Mouse (Mus musculus) lung, adult 2 months (tissue): ENCODE results near the gene Dcbld2. TPM values are rescaled to one million over a fixed set of nuclear protein-coding genes. Genes with fewer than 3 reads are reported as not detected.

Experiments used
- DNase-seq: peaks from one replicate; pipeline ENCODE4 v3.0.0; 2022
- H3K4me1 ChIP-seq: fragments of 200-500 bp; 2 replicates; pipeline ENCODE4 v1.6.1; 2011; ENCODE audit warnings: low read length; ENCODE audit not compliant: control insufficient read depth, insufficient read depth
- H3K4me3 ChIP-seq: fragments of 200-500 bp; replicated peaks from 2 replicates; pipeline ENCODE3; 2011; ENCODE audit warnings: low read depth, mild to moderate bottlenecking, control low read depth, low read length; ENCODE audit errors: extremely low read depth
- CTCF ChIP-seq: fragments of 200-500 bp; IDR thresholded peaks from 2 replicates; pipeline ENCODE4 v1.5.1; 2011; ENCODE audit warnings: mild to moderate bottlenecking, low read length, control low read depth; ENCODE audit not compliant: insufficient read depth
- POLR2A ChIP-seq: fragments of 200-500 bp; IDR thresholded peaks from 2 replicates; pipeline ENCODE4 v1.6.1; 2011; ENCODE audit warnings: low read depth, mild to moderate bottlenecking, control low read depth, low read length, borderline replicate concordance; ENCODE audit errors: extremely low read depth
- WGBS: fragments of 180-500 bp; shearing (Covaris S2); methylation state at CpG from one replicate; pipeline ENCODE4 v1.1.7; 2018; 5-methylcytosine and 5-hydroxymethylcytosine counted together
- polyA plus RNA-seq: library from polyadenylated mRNA; depleted of rRNA; stranded (reverse); fragments of >200 nt; gene quantifications from 2 replicates; pipeline ENCODE4 v1.2.3, GENCODE M21; 2012

Dcbld2 gene
- polyA plus RNA-seq, 1 experiment = 14.0 TPM

DNA sequence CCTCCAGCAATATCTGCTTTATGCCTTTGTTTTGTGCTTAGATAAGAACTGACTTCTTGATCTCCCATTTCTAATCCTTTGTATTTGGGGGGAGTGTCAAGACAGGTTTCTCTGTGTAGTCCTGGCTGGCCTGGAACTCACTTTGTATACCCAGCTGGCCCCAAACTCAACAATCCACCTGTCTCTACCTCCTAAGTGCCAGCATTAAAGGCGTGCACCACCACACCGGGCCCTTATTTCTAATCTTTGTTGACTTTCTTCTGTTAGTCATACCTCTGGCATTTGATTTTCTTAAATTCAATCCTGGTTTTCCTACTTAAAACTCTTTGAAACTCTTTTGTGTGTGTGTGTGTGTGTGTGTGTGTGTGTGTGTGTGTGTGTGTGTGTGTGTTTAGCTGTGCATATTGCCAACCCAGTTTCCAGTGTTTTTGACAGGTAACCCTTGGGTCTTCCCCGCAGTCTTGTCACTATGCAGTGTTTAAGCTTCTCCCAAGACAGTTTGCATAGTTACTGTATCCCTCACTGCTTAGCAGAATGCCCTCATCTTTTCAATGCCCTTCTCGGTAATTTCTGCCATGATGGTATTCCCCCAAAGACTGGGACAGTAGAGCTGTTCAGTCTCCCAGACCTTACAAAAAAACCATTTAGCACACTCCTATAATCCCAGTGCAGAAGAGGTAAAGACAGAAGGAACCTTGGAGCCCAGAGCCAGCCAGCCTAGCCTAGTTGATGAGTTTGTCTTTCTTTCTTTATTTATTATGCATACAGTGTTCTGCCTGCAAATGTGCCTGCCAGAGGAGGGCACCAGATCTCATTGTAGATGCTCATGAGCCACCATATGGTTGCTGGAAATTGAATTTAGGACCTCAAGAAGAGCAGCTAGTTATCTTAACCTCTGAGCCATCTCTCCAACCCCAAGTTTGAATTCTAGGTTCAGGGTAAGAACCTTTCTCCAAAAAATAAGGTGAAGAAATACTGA is 38.3 kb downstream of the Dcbld2 start:
- H3K4me1 ChIP-seq = no peaks in the 10 kb centered on the region
- no peak for DNase-seq
- TF ChIP-seq POLR2A (no peak), CTCF (no peak)
- WGBS = 68% methylated on average over 4 of the region's 4 CpGs
- no peak overlapping the region for H3K4me3 ChIP-seq

DNA sequence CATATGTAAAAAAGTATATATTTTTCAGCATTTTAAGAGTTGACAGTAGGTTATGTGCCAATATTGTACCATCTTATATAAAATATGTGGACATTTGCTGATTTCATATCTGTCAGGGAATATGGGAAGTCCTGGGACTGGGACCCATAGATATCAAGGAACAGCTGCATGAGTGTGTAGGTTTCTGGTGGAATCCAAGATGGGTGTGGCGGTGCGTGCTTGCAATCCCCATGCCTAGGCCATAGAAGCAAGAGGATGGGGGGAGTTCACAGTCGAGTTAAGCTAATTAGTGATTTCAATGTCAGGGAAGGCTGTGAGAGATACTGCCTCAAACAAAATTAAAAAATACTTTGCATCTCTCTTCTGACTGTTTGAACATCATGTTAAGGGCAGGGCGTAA is 40.8 kb downstream of the Dcbld2 start:
- 80% methylated on average over 4 of the region's 4 CpGs for WGBS
- DNase-seq = no peak
- Histone ChIP-seq H3K4me1 (0 out of 2 replicates have a peak, but pooled peaks cover 2% of the 10 kb centered on the region), H3K4me3 (no peak overlapping the region)
- TF ChIP-seq CTCF (no peak), POLR2A (no peak)

DNA sequence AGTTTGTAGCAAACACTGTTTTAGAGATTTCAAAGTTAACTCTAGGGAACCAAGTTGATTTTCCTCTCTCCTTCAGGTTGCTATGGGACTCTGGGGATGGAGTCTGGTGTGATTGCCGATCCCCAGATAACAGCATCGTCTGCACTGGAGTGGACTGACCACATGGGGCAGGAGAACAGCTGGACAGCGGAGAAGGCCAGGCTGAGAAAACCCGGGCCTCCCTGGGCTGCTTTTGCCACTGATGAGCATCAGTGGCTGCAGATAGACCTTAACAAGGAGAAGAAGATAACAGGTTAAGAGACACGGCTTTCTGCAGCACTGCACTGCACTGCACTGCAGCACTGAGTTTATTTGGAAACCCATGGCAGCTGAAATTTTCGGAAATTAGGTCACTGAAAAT is 42.4 kb downstream of the Dcbld2 start:
- WGBS = 72% methylated on average over 6 of the region's 6 CpGs

DNA sequence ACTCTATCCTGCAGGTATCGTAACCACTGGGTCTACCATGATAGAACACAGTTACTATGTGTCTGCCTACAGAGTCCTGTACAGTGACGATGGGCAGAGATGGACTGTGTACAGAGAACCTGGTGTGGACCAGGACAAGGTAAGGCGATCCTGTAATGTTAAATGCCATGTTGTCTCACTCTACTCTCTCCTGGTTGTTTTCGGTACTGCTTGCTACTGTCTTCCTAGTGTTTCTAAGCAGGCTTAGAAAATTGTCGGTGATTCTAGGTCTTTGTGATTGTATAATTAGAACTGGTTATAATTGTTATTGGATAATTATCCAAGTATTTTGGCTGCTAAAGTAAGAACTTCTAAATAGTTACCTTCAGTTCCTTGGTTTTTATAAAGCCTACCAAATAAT is 43.4 kb downstream of the Dcbld2 start:
- Histone ChIP-seq H3K4me1 (0 out of 2 replicates have a peak, but pooled peaks cover 2% of the 10 kb centered on the region), H3K4me3 (no peak overlapping the region)
- 95% methylated on average over 5 of the region's 5 CpGs for WGBS
- TF ChIP-seq CTCF = no peak
- no peak for TF ChIP-seq POLR2A
- DNase-seq = no peak

More for the DNA sequence above, 42.4 kb downstream of the Dcbld2 start:
- no peak for DNase-seq
- no peak for TF ChIP-seq POLR2A
- no peak for TF ChIP-seq CTCF
- H3K4me3 ChIP-seq = no peak overlapping the region
- H3K4me1 ChIP-seq = 0 out of 2 replicates have a peak, but pooled peaks cover 2% of the 10 kb centered on the region

DNA sequence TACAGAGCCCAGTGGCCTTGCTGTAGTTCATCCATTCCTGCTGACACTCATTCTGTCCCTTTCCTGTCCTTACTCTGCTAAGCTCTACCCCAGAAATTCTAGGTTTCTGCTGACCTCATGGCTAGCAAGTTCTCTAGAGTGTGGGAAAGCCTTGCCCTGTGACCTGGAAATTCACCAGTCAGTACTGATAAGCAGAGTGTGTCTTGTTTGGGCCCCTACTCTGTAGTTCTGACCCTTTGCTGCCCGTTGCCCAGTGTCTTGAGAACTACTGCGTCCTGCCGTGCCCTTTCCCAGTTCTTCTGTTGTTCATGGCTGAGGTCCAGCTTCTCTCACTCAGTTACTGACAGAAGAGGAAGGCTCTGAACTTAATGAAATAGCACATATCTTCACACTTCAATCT is 44.9 kb downstream of the Dcbld2 start:
- no peak for DNase-seq
- TF ChIP-seq POLR2A = no peak
- no peak for TF ChIP-seq CTCF
- no peak overlapping the region for H3K4me3 ChIP-seq
- WGBS = 55% methylated on average over 3 of the region's 3 CpGs
- 0 out of 2 replicates have a peak, but pooled peaks cover 2% of the 10 kb centered on the region for H3K4me1 ChIP-seq

DNA sequence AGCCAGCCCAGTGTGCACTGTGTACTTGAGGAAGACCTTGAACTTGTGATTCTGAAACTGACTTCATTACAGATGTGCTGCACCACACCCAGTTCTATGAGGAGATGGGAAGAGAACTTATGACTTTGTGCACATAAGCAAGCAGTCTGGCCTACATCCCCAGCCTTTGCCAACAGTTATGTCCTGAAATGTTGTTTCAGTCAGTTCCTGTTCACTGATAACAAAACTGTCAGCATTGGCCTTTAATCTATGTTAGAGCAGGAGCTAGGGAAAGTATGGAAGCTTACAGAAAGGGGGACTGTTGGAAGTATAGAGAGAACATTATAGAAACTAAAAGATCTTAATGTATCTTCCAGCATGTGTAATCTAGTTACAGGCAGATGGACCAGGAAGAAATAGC is 45.6 kb downstream of the Dcbld2 start:
- DNase-seq = no peak
- 0 out of 2 replicates have a peak, but pooled peaks cover 2% of the 10 kb centered on the region for H3K4me1 ChIP-seq
- no peak overlapping the region for H3K4me3 ChIP-seq
- TF ChIP-seq CTCF = no peak
- no peak for TF ChIP-seq POLR2A

DNA sequence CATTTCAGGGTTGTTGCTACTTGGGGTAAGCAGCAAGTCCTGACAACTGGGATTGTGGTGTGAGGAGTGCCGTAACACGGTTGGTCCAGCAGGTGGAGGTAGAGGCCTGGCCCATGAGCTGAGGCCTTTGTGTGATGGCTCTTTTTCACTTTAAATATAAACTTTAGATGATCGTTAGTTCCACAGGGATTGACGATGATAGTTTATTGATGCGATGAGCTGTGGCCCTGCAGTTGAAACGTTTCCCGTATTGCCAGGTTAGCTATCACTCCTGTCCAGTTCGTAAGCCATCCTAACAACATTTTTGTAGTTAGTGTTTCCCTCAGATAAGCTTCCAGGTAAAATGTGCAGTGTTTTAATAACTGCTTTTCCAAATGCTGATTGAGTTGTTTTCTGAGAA is 46.4 kb downstream of the Dcbld2 start:
- DNase-seq = peak; percentile 56
- H3K4me3 ChIP-seq = no peak overlapping the region
- no peak for TF ChIP-seq POLR2A
- TF ChIP-seq CTCF = peak; percentile 99
- 50% methylated on average over 8 of the region's 8 CpGs for WGBS
- 0 out of 2 replicates have a peak, but pooled peaks cover 2% of the 10 kb centered on the region for H3K4me1 ChIP-seq

DNA sequence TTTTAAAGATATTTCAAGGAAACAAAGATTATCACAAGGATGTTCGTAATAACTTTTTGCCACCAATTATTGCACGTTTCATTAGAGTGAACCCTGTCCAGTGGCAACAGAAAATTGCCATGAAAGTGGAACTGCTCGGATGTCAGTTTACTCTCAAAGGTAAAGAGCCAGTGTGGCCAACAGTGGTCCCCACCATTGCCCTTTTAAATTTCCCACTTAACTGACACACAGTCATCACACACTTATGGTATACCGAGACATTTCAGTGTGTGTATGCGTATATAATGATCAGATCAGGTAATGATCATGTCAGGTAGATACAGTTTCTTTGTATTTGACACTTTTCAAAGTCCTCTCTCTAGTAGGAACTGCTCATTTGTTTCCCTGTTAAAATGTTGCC is 46.9 kb downstream of the Dcbld2 start:
- TF ChIP-seq CTCF = no peak
- no peak for TF ChIP-seq POLR2A
- Histone ChIP-seq H3K4me1 (0 out of 2 replicates have a peak, but pooled peaks cover 2% of the 10 kb centered on the region), H3K4me3 (no peak overlapping the region)
- no peak for DNase-seq
- WGBS = 83% methylated on average over 5 of the region's 5 CpGs

DNA sequence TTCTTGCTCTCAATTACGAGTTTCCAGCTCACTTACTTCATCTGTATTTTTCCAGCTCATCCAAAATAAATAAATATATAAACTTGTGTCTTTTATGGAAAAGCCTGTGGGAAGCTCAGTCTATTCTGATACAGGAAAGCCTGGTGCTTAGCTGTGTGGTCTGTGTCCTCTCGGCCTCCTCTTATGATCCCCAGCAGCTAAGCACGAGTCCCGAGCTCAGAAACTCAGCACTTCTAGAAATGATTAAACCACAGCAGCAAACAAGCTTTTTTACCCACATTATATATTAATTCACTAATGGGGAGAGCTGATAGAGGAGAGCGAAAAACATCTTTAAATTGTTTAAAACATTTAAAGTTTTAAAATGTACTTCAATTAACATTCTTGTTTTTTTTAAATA is 48.2 kb downstream of the Dcbld2 start:
- 87% methylated on average over 5 of the region's 5 CpGs for whole genome bisulfite sequencing
- DNase-seq = no peak

More for the DNA sequence above, 48.2 kb downstream of the Dcbld2 start:
- Histone ChIP-seq H3K4me3 (no peak overlapping the region), H3K4me1 (0 out of 2 replicates have a peak, but pooled peaks cover 2% of the 10 kb centered on the region)
- TF ChIP-seq POLR2A = no peak
- TF ChIP-seq CTCF = no peak
